Mouse (Mus musculus) heart, embryonic 16.5 days (tissue): Measurements from ENCODE around the gene Tctex1d2. TPM values are rescaled to one million over a fixed set of nuclear protein-coding genes. Genes with fewer than 3 reads are reported as not detected.

ENCODE experiments used
- ATAC-seq: fragments of 200-750 bp; cut with Nextera tagmentation; replicated peaks from 2 replicates; pipeline ENCODE4 v1.8.0; 2017; ENCODE audit warnings: moderate number of reproducible peaks; ENCODE audit not compliant: insufficient read depth, low FRiP score; ENCODE audit errors: extremely low read depth
- H3K27ac ChIP-seq: fragments of 300-500 bp; sonication (generic); 2 replicates; pipeline ENCODE4 v1.5.1; 2014; ENCODE audit warnings: mild to moderate bottlenecking, low read length, control low read depth, moderate library complexity
- H3K27me3 ChIP-seq: fragments of 300-500 bp; sonication (generic); 2 replicates; pipeline ENCODE4 v1.6.1; 2014; ENCODE audit warnings: low read length, mixed read lengths; ENCODE audit not compliant: control insufficient read depth, insufficient read depth
- H3K36me3 ChIP-seq: fragments of 300-500 bp; sonication (generic); 2 replicates; pipeline ENCODE4 v1.6.1; 2014; ENCODE audit not compliant: control insufficient read depth, insufficient read depth
- H3K4me1 ChIP-seq: fragments of 300-500 bp; sonication (generic); 2 replicates; pipeline ENCODE4 v1.6.1; 2014; ENCODE audit warnings: low read length, mixed read lengths; ENCODE audit not compliant: control insufficient read depth, insufficient read depth
- H3K4me2 ChIP-seq: fragments of 300-500 bp; sonication (generic); 2 replicates; pipeline ENCODE4 v1.6.1; 2014; ENCODE audit warnings: low read depth, mild to moderate bottlenecking, control low read depth, low read length
- H3K4me3 ChIP-seq: fragments of 300-500 bp; sonication (generic); 2 replicates; pipeline ENCODE4 v1.5.1; 2014; ENCODE audit warnings: mild to moderate bottlenecking, control low read depth, low read length
- H3K9ac ChIP-seq: fragments of 300-500 bp; sonication (generic); 2 replicates; pipeline ENCODE4 v1.6.1; 2014; ENCODE audit warnings: low read length, control low read depth
- H3K9me3 ChIP-seq: fragments of 300-500 bp; sonication (generic); replicated peaks from 2 replicates; pipeline ENCODE4 v1.6.1; 2016; ENCODE audit warnings: low read length; ENCODE audit not compliant: control insufficient read depth
- WGBS: fragments of 180-500 bp; shearing (Covaris S2); extraction: QIAGEN DNeasy Blood & Tissue Kit; methylation state at CpG from one replicate; pipeline ENCODE4 v1.1.7; 2014; 5-methylcytosine and 5-hydroxymethylcytosine counted together
- polyA plus RNA-seq: library from polyadenylated mRNA; unstranded; fragments of >200 nt; fragmentation: Nextera tagmentation; extraction: Ambion mirVana; gene quantifications from 2 replicates; pipeline ENCODE4 v1.2.1, GENCODE M21; 2015

Tctex1d2 gene
- polyA plus RNA-seq, 1 experiment from 2014 or later = 21.3 TPM

GRCm38 (mm10) chr16:32456086-32456485 is 36.6 kb downstream of the Tctex1d2 start:
- H3K4me2 ChIP-seq = no peak overlapping the region
- no peak overlapping the region for H3K27ac ChIP-seq
- H3K9ac ChIP-seq = no peak overlapping the region
- no peaks in the 10 kb centered on the region for H3K27me3 ChIP-seq
- H3K9me3 ChIP-seq = no peaks in the 10 kb centered on the region
- no peak overlapping the region for H3K4me3 ChIP-seq
- peaks cover 9% of the 10 kb centered on the region for H3K36me3 ChIP-seq
- H3K4me1 ChIP-seq = peaks cover 5% of the 10 kb centered on the region; the same call in 1 of the 2 replicates
- ATAC-seq = no peak

- WGBS = 100% methylated on average over 1 of the region's 1 CpGs
- Histone ChIP-seq H3K4me2 (no peak overlapping the region), H3K27me3 (no peaks in the 10 kb centered on the region), H3K9me3 (no peaks in the 10 kb centered on the region), H3K27ac (no peak overlapping the region), H3K9ac (no peak overlapping the region), H3K4me3 (no peak overlapping the region), H3K4me1 (peaks cover 5% of the 10 kb centered on the region; the same call in 1 of the 2 replicates), H3K36me3 (peaks cover 9% of the 10 kb centered on the region)
- ATAC-seq = no peak
Measured at GRCm38 (mm10) chr16:32456761-32457160, 37.3 kb downstream of the Tctex1d2 start.

- Histone ChIP-seq H3K9me3 (no peaks in the 10 kb centered on the region), H3K4me1 (peaks cover 7% of the 10 kb centered on the region; the same call in 1 of the 2 replicates), H3K27ac (peak overlapping the region; percentile 20; the same call in 1 of the 2 replicates), H3K27me3 (no peaks in the 10 kb centered on the region), H3K36me3 (peaks cover 11% of the 10 kb centered on the region), H3K4me3 (no peak overlapping the region), H3K9ac (no peak overlapping the region), H3K4me2 (no peak overlapping the region)
- WGBS = 54% methylated on average over 10 of the region's 10 CpGs
- peak; percentile 80 for ATAC-seq
Measured at GRCm38 (mm10) chr16:32457589-32458386, 38.3 kb downstream of the Tctex1d2 start.

- no peaks in the 10 kb centered on the region for H3K9me3 ChIP-seq
- no peak overlapping the region for H3K27ac ChIP-seq
- WGBS = 54% methylated on average over 4 of the region's 4 CpGs
- H3K4me3 ChIP-seq = no peak overlapping the region
- H3K27me3 ChIP-seq = no peaks in the 10 kb centered on the region
- peaks cover 13% of the 10 kb centered on the region for H3K4me1 ChIP-seq
- ATAC-seq = no peak
- peaks cover 13% of the 10 kb centered on the region; the same call in 1 of the 2 replicates for H3K36me3 ChIP-seq
- no peak overlapping the region for H3K4me2 ChIP-seq
- H3K9ac ChIP-seq = no peak overlapping the region
Measured at GRCm38 (mm10) chr16:32460518-32460917, 41.0 kb downstream of the Tctex1d2 start.

- Histone ChIP-seq H3K27me3 (no peaks in the 10 kb centered on the region), H3K4me1 (peaks cover 13% of the 10 kb centered on the region), H3K4me3 (no peak overlapping the region), H3K9me3 (no peaks in the 10 kb centered on the region), H3K4me2 (no peak overlapping the region), H3K36me3 (peaks cover 8% of the 10 kb centered on the region; the same call in 1 of the 2 replicates), H3K27ac (no peak overlapping the region), H3K9ac (no peak overlapping the region)
- no peak for ATAC-seq
- 92% methylated on average over 5 of the region's 5 CpGs for WGBS
Measured at GRCm38 (mm10) chr16:32461713-32462112, 42.2 kb downstream of the Tctex1d2 start.

- H3K9me3 ChIP-seq = no peaks in the 10 kb centered on the region
- H3K27me3 ChIP-seq = no peaks in the 10 kb centered on the region
- H3K9ac ChIP-seq = no peak overlapping the region
- WGBS = 83% methylated on average over 16 of the region's 16 CpGs
- no peak for ATAC-seq
- H3K4me1 ChIP-seq = peaks cover 8% of the 10 kb centered on the region
- peak overlapping the region; percentile 77 for H3K27ac ChIP-seq
- peaks cover 15% of the 10 kb centered on the region for H3K36me3 ChIP-seq
- no peak overlapping the region for H3K4me3 ChIP-seq
- H3K4me2 ChIP-seq = peak overlapping the region; percentile 11; the same call in 1 of the 2 replicates
Measured at GRCm38 (mm10) chr16:32462950-32463349, 43.4 kb downstream of the Tctex1d2 start.

- ATAC-seq = peak; percentile 73; the same call in 1 of the 2 replicates
- no peaks in the 10 kb centered on the region for H3K27me3 ChIP-seq
- 41% methylated on average over 2 of the region's 2 CpGs for WGBS
- H3K9me3 ChIP-seq = no peaks in the 10 kb centered on the region
- H3K4me3 ChIP-seq = no peak overlapping the region
- H3K9ac ChIP-seq = no peak overlapping the region
- peak overlapping the region; percentile 77 for H3K27ac ChIP-seq
- peaks cover 8% of the 10 kb centered on the region for H3K4me1 ChIP-seq
- peaks cover 15% of the 10 kb centered on the region for H3K36me3 ChIP-seq
- peak overlapping the region; percentile 11; the same call in 1 of the 2 replicates for H3K4me2 ChIP-seq
Measured at GRCm38 (mm10) chr16:32463426-32463825, 43.9 kb downstream of the Tctex1d2 start.

GRCm38 (mm10) chr16:32464908-32465307 is 45.4 kb downstream of the Tctex1d2 start:
- WGBS = 0% methylated on average over 1 of the region's 1 CpGs
- ATAC-seq = no peak
- H3K27ac ChIP-seq = no peak overlapping the region
- peaks cover 19% of the 10 kb centered on the region for H3K36me3 ChIP-seq
- no peak overlapping the region for H3K4me2 ChIP-seq
- H3K27me3 ChIP-seq = no peaks in the 10 kb centered on the region
- H3K4me1 ChIP-seq = peaks cover 8% of the 10 kb centered on the region
- H3K9ac ChIP-seq = no peak overlapping the region
- no peak overlapping the region for H3K4me3 ChIP-seq
- H3K9me3 ChIP-seq = no peaks in the 10 kb centered on the region

GRCm38 (mm10) chr16:32468488-32468887 is 49.0 kb downstream of the Tctex1d2 start:
- Histone ChIP-seq H3K4me3 (no peak overlapping the region), H3K36me3 (peaks cover 29% of the 10 kb centered on the region), H3K27me3 (no peaks in the 10 kb centered on the region), H3K27ac (no peak overlapping the region), H3K9me3 (no peaks in the 10 kb centered on the region), H3K4me1 (peaks cover 2% of the 10 kb centered on the region; the same call in 1 of the 2 replicates), H3K9ac (no peak overlapping the region), H3K4me2 (no peak overlapping the region)
- ATAC-seq = no peak
- 67% methylated on average over 3 of the region's 3 CpGs for WGBS
